Mouse (Mus musculus): ENCODE data around the gene Gm2663. TPM values are rescaled to one million over a fixed set of nuclear protein-coding genes. Genes with fewer than 3 reads are reported as not detected.
"Not testable (repeated sequence)": the region's sequence is repeated elsewhere in the genome, so short reads cannot be mapped to it uniquely, and the experiment has no call there.

The Gm2663 gene
- polyA plus RNA-seq, 1 experiment from 2014 or later: not detected

- WGBS: 84% methylated on average over 3 of the region's 3 CpGs
Measured at GRCm38 (mm10) chr6:41032231-41032630, 33.0 kb upstream of the Gm2663 start.

DNA sequence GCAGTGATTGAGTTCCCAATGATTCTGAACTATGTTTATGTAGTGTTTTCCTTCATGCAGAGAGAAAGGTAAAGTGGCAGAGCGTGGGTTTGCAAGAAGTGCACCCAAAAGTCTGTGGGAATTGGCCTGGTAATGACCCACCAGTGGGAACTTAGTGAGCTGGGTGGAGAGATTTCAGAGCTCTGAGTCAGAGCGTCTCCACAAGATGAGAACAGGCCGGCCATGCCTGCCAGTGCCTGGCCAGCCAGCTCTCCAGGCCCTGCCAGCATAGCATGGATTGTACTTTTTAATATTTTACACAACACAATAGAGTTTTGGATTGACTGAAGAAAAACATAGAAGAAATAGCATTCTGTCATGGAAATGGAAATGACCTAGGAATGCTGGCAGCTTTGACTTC is 31.5 kb upstream of the Gm2663 start:
- Histone ChIP-seq H3K4me2 (ENCODE audit: low read length) (no peak overlapping the region), H3K27me3 (replicated peaks; ENCODE audit: control insufficient read depth, insufficient read depth, low read length) (no peaks in the 10 kb centered on the region), H3K4me3 (ENCODE audit: low read depth, low read length) (no peak overlapping the region), H3K9me3 (replicated peaks; ENCODE audit: control insufficient read depth, low read length) (no peaks in the 10 kb centered on the region), H3K9ac (ENCODE audit: low read length) (no peak overlapping the region), H3K36me3 (ENCODE audit: control insufficient read depth, insufficient read depth, low read length) (no peaks in the 10 kb centered on the region), H3K4me1 (ENCODE audit: control insufficient read depth, insufficient read depth, low read length) (no peaks in the 10 kb centered on the region), H3K27ac (ENCODE audit: low read depth, low read length) (no peak overlapping the region)
- DNase-seq (ENCODE audit: low spot score) (no peak), ATAC-seq (no peak)
- 89% methylated on average over 3 of the region's 3 CpGs for WGBS

More at GRCm38 (mm10) chr6:41032231-41032630, 33.0 kb upstream of the Gm2663 start:
- H3K4me1 ChIP-seq (ENCODE audit: control insufficient read depth, insufficient read depth, low read length): no peaks in the 10 kb centered on the region
- H3K4me2 ChIP-seq (ENCODE audit: low read length): no peak overlapping the region
- H3K27ac ChIP-seq (ENCODE audit: low read depth, low read length): no peak overlapping the region
- no peak overlapping the region for H3K4me3 ChIP-seq (ENCODE audit: low read depth, low read length)
- no peaks in the 10 kb centered on the region for H3K27me3 ChIP-seq (replicated peaks; ENCODE audit: control insufficient read depth, insufficient read depth, low read length)
- DNase-seq (ENCODE audit: low spot score) (no peak), ATAC-seq (no peak)
- no peaks in the 10 kb centered on the region for H3K9me3 ChIP-seq (replicated peaks; ENCODE audit: control insufficient read depth, low read length)
- no peak overlapping the region for H3K9ac ChIP-seq (ENCODE audit: low read length)
- H3K36me3 ChIP-seq (ENCODE audit: control insufficient read depth, insufficient read depth, low read length): no peaks in the 10 kb centered on the region

- Histone ChIP-seq H3K9me3 (replicated peaks; ENCODE audit: control insufficient read depth, low read length) (no peaks in the 10 kb centered on the region), H3K27ac (ENCODE audit: low read depth, low read length) (no peak overlapping the region), H3K4me3 (ENCODE audit: low read depth, low read length) (no peak overlapping the region), H3K36me3 (ENCODE audit: control insufficient read depth, insufficient read depth, low read length) (no peaks in the 10 kb centered on the region), H3K4me1 (ENCODE audit: control insufficient read depth, insufficient read depth, low read length) (no peaks in the 10 kb centered on the region), H3K27me3 (replicated peaks; ENCODE audit: control insufficient read depth, insufficient read depth, low read length) (no peaks in the 10 kb centered on the region), H3K9ac (ENCODE audit: low read length) (no peak overlapping the region), H3K4me2 (ENCODE audit: low read length) (no peak overlapping the region)
- DNase-seq (ENCODE audit: low spot score) (no peak), ATAC-seq (no peak)
- 45% methylated on average over 2 of the region's 2 CpGs for WGBS
Measured at GRCm38 (mm10) chr6:41027053-41027452, 27.8 kb upstream of the Gm2663 start.

DNA sequence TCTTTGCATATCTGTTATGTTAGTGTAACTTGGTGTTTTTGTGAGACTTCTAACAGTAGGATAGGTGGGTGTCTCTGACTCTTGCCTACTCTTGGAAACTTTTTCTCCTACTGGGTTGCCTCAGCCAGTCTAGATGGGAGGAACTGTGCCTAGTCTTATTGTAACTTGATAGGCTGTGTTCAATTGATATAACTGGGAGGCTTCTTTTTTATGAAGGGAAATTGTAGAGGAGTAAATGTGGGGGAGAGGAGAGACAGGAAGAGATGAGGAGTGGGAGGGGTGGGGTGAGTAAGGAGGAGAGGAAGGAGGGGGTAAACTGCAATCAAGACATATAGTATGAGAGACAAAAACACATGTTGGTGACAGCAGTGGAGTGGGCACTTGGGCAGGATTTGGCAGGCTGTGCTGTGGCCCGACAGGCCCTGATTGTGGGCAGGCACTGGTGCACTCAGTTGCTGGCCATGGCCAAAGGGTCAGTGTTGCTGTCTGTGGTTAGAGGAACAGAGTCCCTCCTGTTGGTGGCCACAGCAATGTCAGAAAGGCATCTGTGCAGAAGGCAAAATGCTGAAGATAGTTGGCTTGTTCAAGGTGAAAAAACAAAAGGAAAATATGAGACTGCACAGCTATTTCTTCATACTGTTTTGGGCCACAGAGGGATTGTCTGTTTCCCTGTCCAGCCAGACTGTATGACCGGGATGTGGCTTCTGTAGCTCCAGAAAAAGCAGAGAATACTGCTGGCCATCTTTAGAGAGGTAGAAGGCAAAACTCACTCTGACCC is 26.8 kb upstream of the Gm2663 start:
- ATAC-seq: no peak
- Histone ChIP-seq H3K36me3 (ENCODE audit: control insufficient read depth, insufficient read depth, low read length) (no peaks in the 10 kb centered on the region), H3K27me3 (replicated peaks; ENCODE audit: control insufficient read depth, insufficient read depth, low read length) (no peaks in the 10 kb centered on the region), H3K4me3 (ENCODE audit: low read depth, low read length) (no peak overlapping the region), H3K4me2 (ENCODE audit: low read length) (no peak overlapping the region), H3K27ac (ENCODE audit: low read depth, low read length) (no peak overlapping the region), H3K4me1 (ENCODE audit: control insufficient read depth, insufficient read depth, low read length) (no peaks in the 10 kb centered on the region), H3K9me3 (replicated peaks; ENCODE audit: control insufficient read depth, low read length) (no peaks in the 10 kb centered on the region), H3K9ac (ENCODE audit: low read length) (no peak overlapping the region)
- 80% methylated on average over 2 of the region's 2 CpGs for WGBS
- DNase-seq (ENCODE audit: low spot score): no peak

- Histone ChIP-seq H3K4me2 (ENCODE audit: low read length) (no peak overlapping the region), H3K36me3 (ENCODE audit: control insufficient read depth, insufficient read depth, low read length) (no peaks in the 10 kb centered on the region), H3K27ac (ENCODE audit: low read depth, low read length) (no peak overlapping the region), H3K4me1 (ENCODE audit: control insufficient read depth, insufficient read depth, low read length) (no peaks in the 10 kb centered on the region), H3K9ac (ENCODE audit: low read length) (no peak overlapping the region), H3K4me3 (ENCODE audit: low read depth, low read length) (no peak overlapping the region), H3K9me3 (replicated peaks; ENCODE audit: control insufficient read depth, low read length) (no peaks in the 10 kb centered on the region), H3K27me3 (replicated peaks; ENCODE audit: control insufficient read depth, insufficient read depth, low read length) (no peaks in the 10 kb centered on the region)
- ATAC-seq (no peak), DNase-seq (ENCODE audit: low spot score) (no peak)
- 83% methylated on average over 2 of the region's 2 CpGs for WGBS
Measured at GRCm38 (mm10) chr6:41019140-41019539, 19.9 kb upstream of the Gm2663 start.

GRCm38 (mm10) chr6:41018629-41019028 is 19.4 kb upstream of the Gm2663 start:
- no peaks in the 10 kb centered on the region for H3K27me3 ChIP-seq (replicated peaks; ENCODE audit: control insufficient read depth, insufficient read depth, low read length)
- no peak overlapping the region for H3K9ac ChIP-seq (ENCODE audit: low read length)
- H3K27ac ChIP-seq (ENCODE audit: low read depth, low read length): no peak overlapping the region
- H3K9me3 ChIP-seq (replicated peaks; ENCODE audit: control insufficient read depth, low read length): no peaks in the 10 kb centered on the region
- H3K4me2 ChIP-seq (ENCODE audit: low read length): no peak overlapping the region
- DNase-seq (ENCODE audit: low spot score) (no peak), ATAC-seq (no peak)
- H3K36me3 ChIP-seq (ENCODE audit: control insufficient read depth, insufficient read depth, low read length): no peaks in the 10 kb centered on the region
- 80% methylated on average over 2 of the region's 2 CpGs for WGBS
- H3K4me1 ChIP-seq (ENCODE audit: control insufficient read depth, insufficient read depth, low read length): no peaks in the 10 kb centered on the region
- no peak overlapping the region for H3K4me3 ChIP-seq (ENCODE audit: low read depth, low read length)

DNA sequence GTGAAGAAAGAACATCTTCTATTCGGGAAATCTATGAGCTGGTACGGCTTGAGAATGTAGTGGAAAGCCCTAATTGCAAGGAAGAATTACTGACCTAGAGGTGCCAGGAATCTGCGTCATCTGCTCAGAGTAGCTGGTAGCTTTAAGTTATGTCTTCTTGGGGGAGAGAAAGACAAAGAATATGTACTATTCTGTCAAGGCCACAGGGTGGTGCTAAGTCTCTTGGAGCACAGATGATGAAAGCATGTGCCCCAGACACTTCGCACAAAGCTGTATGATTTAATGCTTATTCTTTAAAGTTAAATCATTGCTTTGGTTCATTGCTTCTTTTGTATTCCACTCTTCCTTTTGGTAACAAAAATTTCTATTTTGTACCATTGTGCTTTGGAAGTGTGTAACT is 15.8 kb upstream of the Gm2663 start:
- Histone ChIP-seq H3K4me3 (ENCODE audit: low read depth, low read length) (no peak overlapping the region), H3K27me3 (replicated peaks; ENCODE audit: control insufficient read depth, insufficient read depth, low read length) (no peaks in the 10 kb centered on the region), H3K9ac (ENCODE audit: low read length) (no peak overlapping the region), H3K27ac (ENCODE audit: low read depth, low read length) (no peak overlapping the region), H3K4me1 (ENCODE audit: control insufficient read depth, insufficient read depth, low read length) (no peaks in the 10 kb centered on the region), H3K36me3 (ENCODE audit: control insufficient read depth, insufficient read depth, low read length) (no peaks in the 10 kb centered on the region), H3K4me2 (ENCODE audit: low read length) (no peak overlapping the region), H3K9me3 (replicated peaks; ENCODE audit: control insufficient read depth, low read length) (no peaks in the 10 kb centered on the region)
- DNase-seq (ENCODE audit: low spot score) (no peak), ATAC-seq (no peak)
- 83% methylated on average over 4 of the region's 4 CpGs for WGBS

DNA sequence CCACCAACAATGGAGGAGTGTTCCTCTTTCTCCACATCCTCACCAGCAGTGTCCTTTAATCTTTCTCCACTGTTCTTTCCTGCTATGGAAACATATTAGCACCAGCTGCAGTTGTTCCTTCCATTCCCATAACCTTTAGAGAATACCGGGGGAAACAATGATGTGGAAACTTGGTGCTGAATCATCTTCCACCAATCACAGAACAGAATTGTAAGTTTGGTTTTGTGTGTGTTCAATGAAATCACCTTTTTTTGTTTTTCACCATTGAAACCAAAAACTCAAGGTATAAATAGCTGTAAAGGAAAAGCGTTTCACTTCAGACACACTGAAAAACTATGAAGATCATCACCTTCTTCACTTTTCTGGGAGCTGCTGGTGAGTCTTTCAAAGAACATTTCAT is 34.8 kb downstream of the Gm2663 start, which contains the start of gene 1810009J06Rik:
TSS of gene 1810009J06Rik (plus strand) at position 301 of the 400 bp plus-strand sequence.
- H3K4me2 ChIP-seq (ENCODE audit: low read length); H3K4me3 ChIP-seq (ENCODE audit: low read depth, low read length); H3K27ac ChIP-seq (ENCODE audit: low read depth, low read length); ATAC-seq; H3K36me3 ChIP-seq (ENCODE audit: control insufficient read depth, insufficient read depth, low read length); H3K9ac ChIP-seq (ENCODE audit: low read length); DNase-seq (ENCODE audit: low spot score); H3K27me3 ChIP-seq (replicated peaks; ENCODE audit: control insufficient read depth, insufficient read depth, low read length); H3K4me1 ChIP-seq (ENCODE audit: control insufficient read depth, insufficient read depth, low read length); H3K9me3 ChIP-seq (replicated peaks; ENCODE audit: control insufficient read depth, low read length): not testable (repeated sequence)
- WGBS: 88% methylated on average over 2 of the region's 2 CpGs

DNA sequence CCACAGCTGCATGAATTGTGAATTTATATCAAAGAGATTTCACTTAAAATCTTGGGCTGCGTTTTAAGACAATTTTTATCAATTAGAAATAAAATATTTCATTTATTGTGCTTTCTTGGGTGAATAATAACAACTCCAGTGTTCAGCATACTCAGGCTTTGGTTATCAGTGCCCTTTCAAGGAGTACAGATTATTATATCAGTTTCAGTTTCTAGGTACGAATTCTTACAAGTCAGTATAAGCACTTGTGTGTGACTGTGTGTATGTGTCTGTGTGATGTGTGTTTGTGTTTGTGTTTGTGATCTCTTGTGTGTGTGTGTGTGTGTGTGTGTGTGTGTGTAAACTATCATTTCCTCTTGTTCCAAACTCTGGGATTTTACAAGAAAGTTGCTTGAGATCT is 45.6 kb downstream of the Gm2663 start:
- DNase-seq (ENCODE audit: low spot score): no peak
- Histone ChIP-seq H3K27ac (ENCODE audit: low read depth, low read length) (no peak overlapping the region), H3K9ac (ENCODE audit: low read length) (no peak overlapping the region), H3K4me1 (ENCODE audit: control insufficient read depth, insufficient read depth, low read length) (no peaks in the 10 kb centered on the region), H3K36me3 (ENCODE audit: control insufficient read depth, insufficient read depth, low read length) (no peaks in the 10 kb centered on the region), H3K4me2 (ENCODE audit: low read length) (no peak overlapping the region), H3K4me3 (ENCODE audit: low read depth, low read length) (no peak overlapping the region), H3K27me3 (replicated peaks; ENCODE audit: control insufficient read depth, insufficient read depth, low read length) (no peaks in the 10 kb centered on the region), H3K9me3 (replicated peaks; ENCODE audit: control insufficient read depth, low read length) (no peaks in the 10 kb centered on the region)
- ATAC-seq: no peak
- WGBS: 68% methylated on average over 2 of the region's 2 CpGs
